Mouse (Mus musculus) megakaryocyte, embryonic 14.5 days (primary cell): ENCODE data around the gene Cox8a.

Experiments
- FLI1 ChIP-seq: IDR thresholded peaks from 2 replicates; pipeline ENCODE4 v1.6.1; 2012; ENCODE audit warnings: low read length, inconsistent platforms, mixed read lengths
- GATA1 ChIP-seq: IDR thresholded peaks from 3 replicates; pipeline ENCODE4 v1.6.1; 2012; ENCODE audit warnings: mixed read lengths, low read length, inconsistent platforms, borderline replicate concordance

DNA sequence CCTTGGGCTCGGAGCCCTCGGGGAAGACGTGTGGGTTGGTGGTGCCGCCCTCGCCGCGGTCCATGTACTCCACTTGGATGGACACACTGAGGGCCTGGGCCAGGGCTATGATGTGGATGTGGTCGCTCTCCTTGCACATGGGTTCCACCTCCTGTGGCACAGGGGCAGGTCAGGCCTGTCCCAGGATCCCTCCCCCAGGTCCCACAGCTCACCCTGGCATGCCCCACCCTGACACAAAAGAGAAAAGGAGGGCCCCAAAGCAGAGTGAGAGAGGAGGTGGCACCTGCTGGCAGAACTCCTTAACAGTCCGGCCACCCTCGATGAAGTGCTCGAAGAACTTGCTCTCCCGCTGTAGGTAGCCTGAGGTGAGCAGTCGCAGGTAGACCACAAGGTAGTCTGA lies 18.3 kb downstream of the Cox8a start:
- TF ChIP-seq GATA1 (no peak), FLI1 (no peak)
